Mouse (Mus musculus): ENCODE data around the gene Fgfbp1. TPM values are rescaled to one million over a fixed set of nuclear protein-coding genes. Genes with fewer than 3 reads are reported as not detected.

Fgfbp1 gene
- polyA plus RNA-seq (2014; fragmentation: Illumina TruSeq; extraction: RNeasy Lipid Tissue Mini Kit (QIAGEN cat#74804); ENCODE audit: low read depth, low replicate concordance) = 5.5 TPM

DNA sequence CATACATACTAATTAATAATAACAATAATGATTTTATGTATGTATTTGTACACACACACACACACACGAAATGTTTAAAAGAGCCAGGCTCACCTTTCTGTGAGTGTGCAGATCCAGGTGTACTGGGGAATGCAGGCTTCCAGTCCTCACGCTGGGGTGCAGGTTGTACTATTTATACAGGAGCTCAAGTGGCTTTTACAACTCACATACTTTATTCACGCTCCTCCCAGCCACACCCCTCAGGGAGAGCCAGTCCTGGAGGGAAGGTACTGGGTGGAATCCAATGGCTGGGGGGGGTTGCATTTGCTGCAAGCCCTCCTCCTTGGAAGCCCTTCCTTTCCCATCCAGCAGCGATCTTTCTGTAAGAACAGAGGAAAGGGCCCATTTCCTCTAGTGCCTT is at the start of gene Fgfbp1:
Gene Fgfbp1, minus strand, starts transcription at position 160 of the 400 bp plus-strand sequence.

Other genes starting within 250 kb of the Fgfbp1 start
- 29.1 TPM for gene Bst1, start 162.9 kb downstream of the Fgfbp1 start, polyA plus RNA-seq (2014; fragmentation: Illumina TruSeq; extraction: RNeasy Lipid Tissue Mini Kit (QIAGEN cat#74804); ENCODE audit: low read depth, low replicate concordance)
- gene Fbxl5, start 160.1 kb downstream of the Fgfbp1 start, polyA plus RNA-seq (2014; fragmentation: Illumina TruSeq; extraction: RNeasy Lipid Tissue Mini Kit (QIAGEN cat#74804); ENCODE audit: low read depth, low replicate concordance) = 144 TPM
- 17.3 TPM for gene Cd38, start 113.2 kb downstream of the Fgfbp1 start, polyA plus RNA-seq (2014; fragmentation: Illumina TruSeq; extraction: RNeasy Lipid Tissue Mini Kit (QIAGEN cat#74804); ENCODE audit: low read depth, low replicate concordance)
- not detected for gene Gm7879, start 68.6 kb downstream of the Fgfbp1 start, polyA plus RNA-seq (2014; fragmentation: Illumina TruSeq; extraction: RNeasy Lipid Tissue Mini Kit (QIAGEN cat#74804); ENCODE audit: low read depth, low replicate concordance)
- gene Prom1, start 120.3 kb upstream of the Fgfbp1 start, polyA plus RNA-seq (2014; fragmentation: Illumina TruSeq; extraction: RNeasy Lipid Tissue Mini Kit (QIAGEN cat#74804); ENCODE audit: low read depth, low replicate concordance) = 527 TPM
- gene Tapt1, start 244.8 kb upstream of the Fgfbp1 start, polyA plus RNA-seq (2014; fragmentation: Illumina TruSeq; extraction: RNeasy Lipid Tissue Mini Kit (QIAGEN cat#74804); ENCODE audit: low read depth, low replicate concordance) = 63.1 TPM